Mouse (Mus musculus): ENCODE measurements around the gene Pam.
"Not testable (repeated sequence)": the region's sequence is repeated elsewhere in the genome, so short reads cannot be mapped to it uniquely, and the experiment has no call there.

DNA sequence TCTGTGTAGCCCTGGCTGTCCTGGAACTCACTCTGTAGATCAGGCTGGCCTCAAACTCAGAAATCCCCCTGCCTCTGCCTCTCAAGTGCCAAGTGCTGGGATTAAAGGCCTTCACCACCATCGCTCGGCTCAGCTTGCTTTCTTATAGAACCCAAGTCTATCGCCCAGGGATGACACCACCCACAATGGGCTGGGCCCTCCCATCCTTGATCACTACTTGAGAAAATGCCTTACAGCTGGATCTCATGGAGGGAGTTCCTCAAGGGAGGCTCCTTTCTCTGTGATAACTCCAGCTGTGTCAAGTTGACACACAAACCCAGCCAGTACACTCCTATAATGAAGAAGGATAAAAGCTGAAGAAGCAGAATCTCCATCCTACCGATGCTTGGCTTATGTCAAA is 329.7 kb downstream of the Pam start:
- not testable (repeated sequence) for TF ChIP-seq POLR2A (IDR thresholded peaks at IDR 0.05; ENCODE audit: borderline replicate concordance, low read depth, low read length); CTCF (IDR thresholded peaks at IDR 0.05; ENCODE audit: low read depth, low read length)
